ENCODE assay signal across 11 mouse cellular contexts in the genomic region with DNA sequence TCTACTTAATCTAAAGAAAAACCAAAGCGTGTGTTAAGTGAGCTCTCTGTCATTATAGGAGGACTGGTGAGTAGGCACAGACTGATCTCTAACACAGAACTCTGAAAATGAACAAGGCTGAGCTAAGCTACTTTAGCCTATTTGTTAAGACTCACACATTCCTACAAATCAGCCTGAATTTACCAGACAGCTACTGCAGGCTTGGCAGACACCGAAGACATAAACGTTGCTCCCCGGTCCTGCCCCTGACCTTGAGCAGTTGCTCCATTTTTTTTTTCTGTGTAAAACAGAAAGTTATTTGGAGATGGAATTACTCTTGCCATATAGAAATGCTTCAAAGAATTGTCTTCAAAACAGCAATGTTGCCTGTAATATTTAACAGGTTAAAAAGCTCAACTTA. TPM values are rescaled to one million over a fixed set of nuclear protein-coding genes. Genes with fewer than 3 reads are reported as not detected.
"Had no signal": no experiment of that assay in that cellular context is flagged by ENCODE, and none has a peak within 500 bp of the region (broad histone marks: within the 10 kb centered on the region; RNA-seq: fewer than 3 reads in every experiment).

No protein-coding gene starts in this region.

- H3K36me3 ChIP-seq: limb, embryonic 12.5 days; liver, embryonic 13.5 days; midbrain, embryonic 13.5 days had no signal

- DNase-seq: liver; liver, embryonic 13.5 days; liver, postnatal 0 days; lung, postnatal 36 days; thymus, adult 2 months; thymus, postnatal 25 days had no signal

- H3K9ac ChIP-seq: limb, embryonic 12.5 days; liver, embryonic 13.5 days; liver, postnatal 0 days; midbrain, embryonic 13.5 days had no signal

- ATAC-seq: hindbrain, embryonic 16.5 days; inflammation-experienced regulatory T-cells, adult 6 months; liver, postnatal 0 days; midbrain, embryonic 13.5 days had no signal

- H3K9me3 ChIP-seq: limb, embryonic 12.5 days; liver, embryonic 13.5 days; midbrain, embryonic 13.5 days had no signal

- H3K27ac ChIP-seq: layer of hippocampus, adult 2 months; limb, embryonic 12.5 days; liver, embryonic 13.5 days; midbrain, embryonic 13.5 days had no signal

- H3K4me2 ChIP-seq: limb, embryonic 12.5 days; liver, embryonic 13.5 days; midbrain, embryonic 13.5 days had no signal

- H3K4me1 ChIP-seq: liver, embryonic 13.5 days; midbrain, embryonic 13.5 days had no signal

- H3K4me3 ChIP-seq: layer of hippocampus, adult 2 months; limb, embryonic 12.5 days; liver, embryonic 13.5 days; midbrain, embryonic 13.5 days had no signal

- H3K27me3 ChIP-seq: limb, embryonic 12.5 days; liver, embryonic 13.5 days; midbrain, embryonic 13.5 days had no signal

RNA-seq across cellular contexts. Expression of a gene that starts 37.4 kb away (rescaled TPM):
- polyA plus RNA-seq: inflammation-experienced regulatory T-cells, adult 6 months had no signal
